Comparison of ENCODE assay signal across 22 mouse cellular contexts in genomic region chr13:7195990-7196389, GRCm38 (mm10).
A peak's percentile ranks its signal among the peaks of the same experiment; 100 is the strongest.
DNase-seq lines count a peak whose midpoint lies in the region; ATAC-seq and TF ChIP-seq lines count a peak whose summit lies in the region.
"Had no signal": no experiment of that assay in that cellular context is flagged by ENCODE, and none has a peak within 500 bp of the region (broad histone marks: within the 10 kb centered on the region; RNA-seq: fewer than 3 reads in every experiment).

No protein-coding gene starts in this region.

- TF ChIP-seq CTCF in kidney, postnatal 0 days (IDR thresholded peaks at IDR 0.05; ENCODE audit: low read depth), result no peak

- WGBS in kidney, postnatal 0 days, result 48% methylated on average over 6 of the region's 6 CpGs
- 71% methylated on average over 6 of the region's 6 CpGs for WGBS in heart, embryonic 11.5 days (ENCODE audit: insufficient replicate concordance)

- no peaks in the 10 kb centered on the region for H3K36me3 ChIP-seq in kidney, postnatal 0 days (ENCODE audit: insufficient read depth, low read length)
- no peaks in the 10 kb centered on the region for H3K36me3 ChIP-seq in heart, embryonic 11.5 days (ENCODE audit: control insufficient read depth, insufficient read depth, low read length)
- H3K36me3 ChIP-seq: heart, embryonic 10.5 days; hindbrain, embryonic 10.5 days; intestine, embryonic 15.5 days; liver, embryonic 13.5 days; stomach, embryonic 15.5 days had no signal

- H3K9me3 ChIP-seq in kidney, postnatal 0 days (replicated peaks; ENCODE audit: low read length), result no peaks in the 10 kb centered on the region
- no peaks in the 10 kb centered on the region for H3K9me3 ChIP-seq in heart, embryonic 11.5 days (replicated peaks; ENCODE audit: control insufficient read depth, low read length)
- H3K9me3 ChIP-seq: heart, embryonic 10.5 days; hindbrain, embryonic 10.5 days; intestine, embryonic 15.5 days; liver, embryonic 13.5 days; megakaryocyte, embryonic 14.5 days; stomach, embryonic 15.5 days had no signal

- no peak overlapping the region for H3K4me2 ChIP-seq in kidney, postnatal 0 days (ENCODE audit: low read length)
- no peak overlapping the region for H3K4me2 ChIP-seq in heart, embryonic 11.5 days
- H3K4me2 ChIP-seq: intestine, embryonic 15.5 days; liver, embryonic 13.5 days; lung, embryonic 14.5 days; stomach, embryonic 15.5 days had no signal

- no peaks in the 10 kb centered on the region for H3K4me1 ChIP-seq in kidney, postnatal 0 days (replicated peaks; ENCODE audit: insufficient read depth, low read length)
- H3K4me1 ChIP-seq in heart, embryonic 11.5 days (ENCODE audit: control insufficient read depth, insufficient read depth, low read length), result no peaks in the 10 kb centered on the region
- H3K4me1 ChIP-seq: heart, embryonic 10.5 days; intestine, embryonic 15.5 days; liver, embryonic 13.5 days; megakaryocyte, embryonic 14.5 days; stomach, embryonic 15.5 days had no signal

- H3K4me3 ChIP-seq in kidney, postnatal 0 days (replicated peaks; ENCODE audit: low read depth, low read length), result no peak overlapping the region
- H3K4me3 ChIP-seq in heart, embryonic 11.5 days (ENCODE audit: low read depth, low read length), result no peak overlapping the region
- H3K4me3 ChIP-seq: heart, embryonic 10.5 days; hindbrain, embryonic 10.5 days; intestine, embryonic 15.5 days; left cerebral cortex, adult 2 months; liver, embryonic 13.5 days; megakaryocyte, embryonic 14.5 days; stomach, embryonic 15.5 days had no signal

- H3K27me3 ChIP-seq in kidney, postnatal 0 days (ENCODE audit: insufficient read depth, low read length), result no peaks in the 10 kb centered on the region
- no peaks in the 10 kb centered on the region for H3K27me3 ChIP-seq in heart, embryonic 11.5 days (ENCODE audit: control insufficient read depth, insufficient read depth, low read length)
- H3K27me3 ChIP-seq: intestine, embryonic 15.5 days; liver, embryonic 13.5 days; megakaryocyte, embryonic 14.5 days; stomach, embryonic 15.5 days had no signal

- no peak overlapping the region for H3K27ac ChIP-seq in kidney, postnatal 0 days
- no peak overlapping the region for H3K27ac ChIP-seq in heart, embryonic 11.5 days (ENCODE audit: low read depth, low read length)
- H3K27ac ChIP-seq: heart, embryonic 10.5 days; hindbrain, embryonic 10.5 days; intestine, embryonic 15.5 days; left cerebral cortex, adult 2 months; liver, embryonic 13.5 days; stomach, embryonic 15.5 days had no signal

- no peak overlapping the region for H3K9ac ChIP-seq in kidney, postnatal 0 days (ENCODE audit: low read depth, low read length)
- H3K9ac ChIP-seq in heart, embryonic 11.5 days (ENCODE audit: low read depth, low read length), result no peak overlapping the region
- H3K9ac ChIP-seq: intestine, embryonic 15.5 days; liver, embryonic 13.5 days; lung, embryonic 14.5 days; stomach, embryonic 15.5 days had no signal

- ATAC-seq in kidney, postnatal 0 days (replicated peaks; ENCODE audit: low FRiP score, low read depth), result peak; percentile 33; the same call in 1 of the 2 replicates
- no peak for ATAC-seq in heart, embryonic 11.5 days (replicated peaks; ENCODE audit: insufficient number of reproducible peaks, low FRiP score, low TSS enrichment)
- ATAC-seq: forebrain, embryonic 14.5 days; intestine, embryonic 15.5 days had no signal

- peak; percentile 1 for DNase-seq in adrenal gland, adult 8-10 months
- no peak for DNase-seq in adrenal gland, adult 18-20 months (ENCODE audit: low spot score in 2 of 2)
- peak; percentile 12 for DNase-seq in kidney, postnatal 0 days (ENCODE audit: low spot score)
- DNase-seq in kidney, adult 9 months, result no peak
- DNase-seq in adrenal gland, postnatal 14 days, result peak; percentile 9
- DNase-seq in embryo, embryonic 11.5 days (ENCODE audit: low read depth, low spot score), result peak; percentile 13
- DNase-seq in cerebellum, adult 11 months, result no peak
- DNase-seq: cerebellum, adult 9-11 months; kidney, adult 8-10 months; liver, embryonic 13.5 days; lung, embryonic 14.5 days; right cerebral cortex, adult 18-20 months; right cerebral cortex, postnatal 4 days; thymus, postnatal 36 days had no signal

Comparison
In these comparisons a context has a peak if more than half of its experiments do, and no peak if none do; other contexts are left out.
1. DNase-seq: peak in adrenal gland, adult 8-10 months (single experiment), kidney, postnatal 0 days (single experiment), adrenal gland, postnatal 14 days (single experiment) and embryo, embryonic 11.5 days (single experiment); none in adrenal gland, adult 18-20 months (0 of 2), kidney, adult 9 months (single experiment) and cerebellum, adult 11 months (single experiment).